22 mouse cellular contexts compared by ENCODE assay signal in genomic region chr4:109444471-109444870, GRCm38 (mm10). TPM values are rescaled to one million over a fixed set of nuclear protein-coding genes. Genes with fewer than 3 reads are reported as not detected.
A peak's percentile ranks its signal among the peaks of the same experiment; 100 is the strongest.
DNase-seq lines count a peak whose midpoint lies in the region; ATAC-seq and TF ChIP-seq lines count a peak whose summit lies in the region.
"Had no signal": no experiment of that assay in that cellular context is flagged by ENCODE, and none has a peak within 500 bp of the region (broad histone marks: within the 10 kb centered on the region; RNA-seq: fewer than 3 reads in every experiment).

No protein-coding gene starts in this region.

- H3K4me2 ChIP-seq in limb, embryonic 11.5 days (ENCODE audit: low read depth, severe bottlenecking): no peak overlapping the region
- peak overlapping the region; percentile 59; the same call in 1 of the 2 replicates for H3K4me2 ChIP-seq in liver, embryonic 16.5 days (ENCODE audit: low read depth, low read length)
- H3K4me2 ChIP-seq: embryonic facial prominence, embryonic 12.5 days; forebrain, embryonic 12.5 days; heart, embryonic 12.5 days; hindbrain, embryonic 12.5 days had no signal

- H3K27ac ChIP-seq in limb, embryonic 11.5 days (replicated peaks; ENCODE audit: low read depth, low read length): no peak overlapping the region
- no peak overlapping the region for H3K27ac ChIP-seq in limb, embryonic 10.5 days
- peak overlapping the region; percentile 28; the same call in 1 of the 2 replicates for H3K27ac ChIP-seq in MEL (ENCODE audit: control insufficient read depth, low read depth, low read length)
- peak overlapping the region; percentile 98 for H3K27ac ChIP-seq in liver, embryonic 16.5 days (ENCODE audit: low read length)
- H3K27ac ChIP-seq: embryonic facial prominence, embryonic 12.5 days; forebrain, embryonic 12.5 days; hindbrain, embryonic 12.5 days had no signal

- TF ChIP-seq RAD21 in MEL (IDR thresholded peaks at IDR 0.05; ENCODE audit: low read depth, low read length): no peak

- H3K36me3 ChIP-seq in limb, embryonic 11.5 days (ENCODE audit: control insufficient read depth, insufficient read depth, low read length): no peaks in the 10 kb centered on the region
- peaks cover 21% of the 10 kb centered on the region for H3K36me3 ChIP-seq in limb, embryonic 10.5 days
- peaks cover 0 to 74% of the 10 kb centered on the region in 2 experiments; a peak in 2 of 4 replicates for H3K36me3 ChIP-seq in MEL (ENCODE audit: control insufficient read depth in 1 of 2, insufficient read depth in 2 of 2, low read length in 2 of 2)
- peaks cover 6% of the 10 kb centered on the region for H3K36me3 ChIP-seq in liver, embryonic 16.5 days (ENCODE audit: control insufficient read depth, insufficient read depth)
- H3K36me3 ChIP-seq: forebrain, embryonic 12.5 days; hindbrain, embryonic 12.5 days had no signal

- H3K27me3 ChIP-seq in limb, embryonic 11.5 days (ENCODE audit: control insufficient read depth, insufficient read depth, low read length): no peaks in the 10 kb centered on the region
- H3K27me3 ChIP-seq in limb, embryonic 10.5 days (ENCODE audit: low read depth, poor library complexity, severe bottlenecking): no peaks in the 10 kb centered on the region
- H3K27me3 ChIP-seq in MEL (ENCODE audit: control insufficient read depth in 1 of 2, insufficient read depth in 2 of 2, low read length in 2 of 2): no peaks in the 10 kb centered on the region
- no peaks in the 10 kb centered on the region for H3K27me3 ChIP-seq in liver, embryonic 16.5 days (ENCODE audit: control insufficient read depth, insufficient read depth, low read depth, low read length)
- H3K27me3 ChIP-seq: embryonic facial prominence, embryonic 12.5 days; forebrain, embryonic 12.5 days; heart, embryonic 12.5 days; hindbrain, embryonic 12.5 days; Patski had no signal

- peak; percentile 14 for DNase-seq in limb, embryonic 11.5 days (ENCODE audit: low spot score)
- no peak for DNase-seq in limb, embryonic 10.5 days (ENCODE audit: low spot score)
- DNase-seq in MEL (ENCODE audit: low read depth, low spot score): no peak
- peak; percentile 29 for DNase-seq in adipocyte (ENCODE audit: low spot score)
- no peak for DNase-seq in left cerebral cortex, adult 11 months (ENCODE audit: low spot score)
- no peak for DNase-seq in lung, postnatal 25 days (ENCODE audit: low spot score)
- DNase-seq: adrenal gland, adult 8-10 months; cerebellum, adult 11 months; cerebellum, adult 8-10 months; cerebellum, postnatal 25 days; gastrocnemius, postnatal 10 days; heart, postnatal 4 days had no signal

- H3K4me3 ChIP-seq in limb, embryonic 11.5 days (ENCODE audit: low read depth, low read length): no peak overlapping the region
- H3K4me3 ChIP-seq in limb, embryonic 10.5 days: no peak overlapping the region
- H3K4me3 ChIP-seq in MEL (ENCODE audit: control insufficient read depth in 1 of 2, insufficient read depth in 1 of 2, low read depth in 2 of 2, low read length in 2 of 2): no peak overlapping the region
- H3K4me3 ChIP-seq in liver, embryonic 16.5 days (ENCODE audit: low read depth, low read length): no peak overlapping the region
- H3K4me3 ChIP-seq: embryonic facial prominence, embryonic 12.5 days; forebrain, embryonic 12.5 days; heart, embryonic 12.5 days; hindbrain, embryonic 12.5 days had no signal

- no peaks in the 10 kb centered on the region for H3K4me1 ChIP-seq in limb, embryonic 11.5 days (ENCODE audit: control insufficient read depth, insufficient read depth, low read length)
- peaks cover 10% of the 10 kb centered on the region; the same call in 1 of the 2 replicates for H3K4me1 ChIP-seq in limb, embryonic 10.5 days
- H3K4me1 ChIP-seq in MEL (ENCODE audit: control insufficient read depth in 1 of 2, insufficient read depth in 2 of 2, low read length in 2 of 2): peaks cover 37 to 69% of the 10 kb centered on the region in 2 experiments
- H3K4me1 ChIP-seq in liver, embryonic 16.5 days (ENCODE audit: control insufficient read depth, low read depth, low read length): peaks cover 78% of the 10 kb centered on the region
- H3K4me1 ChIP-seq: embryonic facial prominence, embryonic 12.5 days; hindbrain, embryonic 12.5 days had no signal

- H3K9ac ChIP-seq in limb, embryonic 11.5 days (ENCODE audit: low read length): no peak overlapping the region
- no peak overlapping the region for H3K9ac ChIP-seq in MEL (ENCODE audit: control insufficient read depth, low read depth, low read length, poor library complexity, severe bottlenecking)
- H3K9ac ChIP-seq in liver, embryonic 16.5 days (ENCODE audit: low read depth, low read length): peak overlapping the region; percentile 65
- H3K9ac ChIP-seq: embryonic facial prominence, embryonic 12.5 days; forebrain, embryonic 12.5 days; hindbrain, embryonic 12.5 days had no signal

- H3K79me2 ChIP-seq in MEL (ENCODE audit: control insufficient read depth, insufficient read depth, low read length, poor library complexity): no peaks in the 10 kb centered on the region

- no peak for TF ChIP-seq EP300 in MEL (IDR thresholded peaks at IDR 0.05; ENCODE audit: low read depth in 1 of 2, low read length in 2 of 2)

- 78% methylated on average over 6 of the region's 6 CpGs for WGBS in limb, embryonic 11.5 days
- 78% methylated on average over 6 of the region's 6 CpGs for whole genome bisulfite sequencing in limb, embryonic 10.5 days
- WGBS in liver, embryonic 16.5 days (ENCODE audit: insufficient replicate concordance): 74% methylated on average over 6 of the region's 6 CpGs

- TF ChIP-seq POLR2A in MEL (IDR thresholded peaks at IDR 0.05; ENCODE audit: control insufficient read depth in 1 of 2, insufficient read depth in 1 of 2, low read depth in 1 of 2, low read length in 2 of 2, poor library complexity in 1 of 2): no peak

- no peaks in the 10 kb centered on the region for H3K9me3 ChIP-seq in limb, embryonic 11.5 days (ENCODE audit: control insufficient read depth, low read length)
- H3K9me3 ChIP-seq in limb, embryonic 10.5 days (replicated peaks): no peaks in the 10 kb centered on the region
- H3K9me3 ChIP-seq in MEL (replicated peaks; ENCODE audit: insufficient read depth, low read length): no peaks in the 10 kb centered on the region
- H3K9me3 ChIP-seq in liver, embryonic 16.5 days (replicated peaks; ENCODE audit: control insufficient read depth, low read length): no peaks in the 10 kb centered on the region
- H3K9me3 ChIP-seq: embryonic facial prominence, embryonic 12.5 days; forebrain, embryonic 12.5 days; heart, embryonic 12.5 days; hindbrain, embryonic 12.5 days had no signal

- ATAC-seq in limb, embryonic 11.5 days (ENCODE audit: insufficient number of reproducible peaks, low FRiP score, low TSS enrichment, low read depth): no peak
- ATAC-seq in liver, embryonic 16.5 days (ENCODE audit: low read depth): no peak
- no peak for ATAC-seq in megakaryocyte progenitor cell, adult 5-6 weeks (replicated peaks; ENCODE audit: poor library complexity)
- ATAC-seq: forebrain, embryonic 16.5 days; hindbrain, embryonic 16.5 days; inflammation-experienced regulatory T-cells, adult 6 months; Patski had no signal

- TF ChIP-seq CTCF in MEL (IDR thresholded peaks at IDR 0.05 in 2 of 3, conservative IDR thresholded peaks at IDR 0.05 in 1 of 3; ENCODE audit: control insufficient read depth in 1 of 3, insufficient read depth in 1 of 3, low read depth in 2 of 3, low read length in 3 of 3, poor library complexity in 1 of 3, severe bottlenecking in 1 of 3): no peak

TF ChIP-seq in MEL, 35 proteins besides CTCF, POLR2A, EP300 and RAD21:
- no peak for TF ChIP-seq USF2 (IDR thresholded peaks at IDR 0.05; ENCODE audit: borderline replicate concordance in 1 of 2, insufficient read depth in 1 of 2, low read depth in 1 of 2, low read length in 2 of 2)
- TF ChIP-seq MYB (IDR thresholded peaks at IDR 0.05; ENCODE audit: low read depth, low read length): no peak
- TF ChIP-seq TCF12 (IDR thresholded peaks at IDR 0.05; ENCODE audit: low read depth, low read length): no peak
- TF ChIP-seq POLR2AphosphoS2 (IDR thresholded peaks at IDR 0.05; ENCODE audit: low read length): no peak
- TF ChIP-seq MYC (IDR thresholded peaks at IDR 0.05; ENCODE audit: low read depth, low read length): no peak
- TF ChIP-seq MAZ (IDR thresholded peaks at IDR 0.05; ENCODE audit: low read depth, low read length): no peak
- TF ChIP-seq TBP (IDR thresholded peaks at IDR 0.05; ENCODE audit: low read depth, low read length): no peak
- no peak for TF ChIP-seq MEF2A (IDR thresholded peaks at IDR 0.05; ENCODE audit: extremely low read depth, insufficient replicate concordance, low read depth, low read length, poor library complexity, severe bottlenecking)
- no peak for TF ChIP-seq MXI1 (IDR thresholded peaks at IDR 0.05; ENCODE audit: low read depth, low read length)

RNA-seq across cellular contexts. Expression of gene Ttc39a, which starts 38.0 kb away (rescaled TPM):
- polyA plus RNA-seq in limb, embryonic 11.5 days (2014; fragmentation: Nextera tagmentation; extraction: Ambion mirVana): 6.1 and 6.3 TPM in 2 replicates
- polyA plus RNA-seq in limb, embryonic 10.5 days (2016; fragmentation: Nextera tagmentation; extraction: Ambion mirVana): 6.9 and 7.0 TPM in 2 replicates
- total RNA-seq in MEL (2012; rRNA removed): 1.8 and 2.8 TPM in 2 replicates
- polyA plus RNA-seq in MEL (2012; ENCODE audit: insufficient read depth in 1 of 2, insufficient read length in 2 of 2, low read depth in 1 of 2, low replicate concordance in 2 of 2, missing spikeins in 1 of 2): 1 to 10 TPM in 1 of 2 experiments, not detected in 1; 4.2 TPM
- 10.4 and 11.8 TPM in 2 replicates for polyA plus RNA-seq in liver, embryonic 16.5 days (2015; fragmentation: Nextera tagmentation; extraction: Ambion mirVana)
- total RNA-seq in megakaryocyte progenitor cell, adult 5-6 weeks (2015): 0.64 and 1.2 TPM in 2 replicates
- 0.98 and 4.0 TPM in 2 replicates for total RNA-seq in megakaryocyte progenitor cell, adult 5-6 weeks (2017)

RNA-seq across cellular contexts. Expression of gene Rnf11, which starts 40.1 kb away (rescaled TPM):
- polyA plus RNA-seq in limb, embryonic 11.5 days (2014; fragmentation: Nextera tagmentation; extraction: Ambion mirVana): 36.1 and 36.9 TPM in 2 replicates
- polyA plus RNA-seq in limb, embryonic 10.5 days (2016; fragmentation: Nextera tagmentation; extraction: Ambion mirVana): 17.8 and 21.5 TPM in 2 replicates
- 7.9 and 8.7 TPM in 2 replicates for total RNA-seq in MEL (2012; rRNA removed)
- 1 to 10 TPM in 1 of 2 experiments, not detected in 1; 8.6 TPM for polyA plus RNA-seq in MEL (2012; ENCODE audit: insufficient read depth in 1 of 2, insufficient read length in 2 of 2, low read depth in 1 of 2, low replicate concordance in 2 of 2, missing spikeins in 1 of 2)
- 25.9 and 29.3 TPM in 2 replicates for polyA plus RNA-seq in liver, embryonic 16.5 days (2015; fragmentation: Nextera tagmentation; extraction: Ambion mirVana)
- 17.3 and 20.9 TPM in 2 replicates for total RNA-seq in megakaryocyte progenitor cell, adult 5-6 weeks (2015)
- 18.7 and 27.1 TPM in 2 replicates for total RNA-seq in megakaryocyte progenitor cell, adult 5-6 weeks (2017)

Comparison
In these comparisons a context has a peak if more than half of its experiments do, and no peak if none do; other contexts are left out.
1. DNase-seq: peak in limb, embryonic 11.5 days (single experiment) and adipocyte (single experiment); none in limb, embryonic 10.5 days (single experiment), MEL (single experiment), left cerebral cortex, adult 11 months (single experiment) and lung, postnatal 25 days (single experiment).
2. H3K27ac ChIP-seq: peak in MEL (single experiment) and liver, embryonic 16.5 days (single experiment); none in limb, embryonic 11.5 days (single experiment) and limb, embryonic 10.5 days (single experiment).